Mouse (Mus musculus): ENCODE results near the gene Aldh3b2.

DNA sequence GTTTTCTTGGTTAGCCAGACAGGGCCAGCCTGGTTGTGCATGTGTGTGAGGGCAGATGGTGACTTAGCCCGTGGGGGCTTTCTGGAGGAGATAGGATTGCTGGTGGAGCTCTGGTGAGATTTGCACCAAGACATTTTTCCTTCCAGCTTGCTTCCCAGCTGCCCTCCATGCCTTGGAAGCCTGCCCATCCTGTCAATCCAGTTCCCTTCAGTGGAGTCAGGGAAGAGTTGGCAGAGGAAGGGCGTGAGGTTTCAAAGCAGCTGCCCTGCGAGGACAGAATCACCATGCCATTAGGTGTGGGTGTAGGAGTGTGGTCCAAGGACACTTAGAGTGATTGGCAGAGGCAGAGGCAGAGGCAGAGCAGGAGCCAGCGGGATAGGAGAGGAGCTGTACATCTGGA is 13.7 kb upstream of the Aldh3b2 start, which contains the start of gene Aldh3b3:
- TF ChIP-seq ZNF384 (IDR thresholded peaks at IDR 0.05; ENCODE audit: low read depth, low read length) = no peak
- no peak for TF ChIP-seq CHD2 (IDR thresholded peaks at IDR 0.05; ENCODE audit: low read depth, low read length)
- no peak for TF ChIP-seq MAFK (IDR thresholded peaks at IDR 0.05; ENCODE audit: insufficient read depth, low read depth, low read length)
- TF ChIP-seq ZC3H11A (IDR thresholded peaks at IDR 0.05; ENCODE audit: borderline replicate concordance, low read depth, low read length) = no peak
- TF ChIP-seq HCFC1 (IDR thresholded peaks at IDR 0.05; ENCODE audit: borderline replicate concordance, insufficient read depth, low read length) = no peak
